Mouse (Mus musculus) embryo, embryonic 11.5 days (tissue): Measurements from ENCODE around the gene Gpnmb.
A peak's percentile ranks its signal among the peaks of the same experiment; 100 is the strongest.

Experiments
- DNase-seq: peaks from one replicate; pipeline ENCODE4 v3.0.0-alpha.2; 2012; ENCODE audit warnings: low read depth, low spot score

The Gpnmb gene

DNA sequence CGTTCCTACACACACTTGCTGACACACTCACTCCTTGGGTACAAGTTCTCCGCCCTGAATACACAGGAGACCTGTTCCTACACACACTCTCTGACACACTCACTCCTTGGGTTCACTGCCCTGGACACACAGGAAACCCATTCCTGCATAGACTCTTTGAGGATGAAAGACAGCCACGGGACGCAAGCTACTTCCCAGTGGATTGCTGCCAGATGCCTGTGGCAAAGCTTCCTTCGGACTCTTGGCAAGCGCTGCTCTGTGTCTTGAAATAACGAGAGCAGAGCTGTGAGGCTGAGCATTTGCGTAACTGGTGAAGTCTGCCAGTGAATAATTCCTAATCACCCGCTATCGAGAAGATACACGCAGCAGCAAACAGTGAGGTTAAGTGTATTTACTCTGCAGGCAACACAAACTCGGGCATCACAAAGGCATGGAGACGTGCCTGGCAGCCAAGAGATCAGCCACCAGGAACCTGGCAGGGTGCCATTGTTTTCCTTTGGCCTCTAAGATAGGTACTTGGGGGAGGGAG, 60.7 kb downstream of the Gpnmb start:
- DNase-seq, result no peak

DNA sequence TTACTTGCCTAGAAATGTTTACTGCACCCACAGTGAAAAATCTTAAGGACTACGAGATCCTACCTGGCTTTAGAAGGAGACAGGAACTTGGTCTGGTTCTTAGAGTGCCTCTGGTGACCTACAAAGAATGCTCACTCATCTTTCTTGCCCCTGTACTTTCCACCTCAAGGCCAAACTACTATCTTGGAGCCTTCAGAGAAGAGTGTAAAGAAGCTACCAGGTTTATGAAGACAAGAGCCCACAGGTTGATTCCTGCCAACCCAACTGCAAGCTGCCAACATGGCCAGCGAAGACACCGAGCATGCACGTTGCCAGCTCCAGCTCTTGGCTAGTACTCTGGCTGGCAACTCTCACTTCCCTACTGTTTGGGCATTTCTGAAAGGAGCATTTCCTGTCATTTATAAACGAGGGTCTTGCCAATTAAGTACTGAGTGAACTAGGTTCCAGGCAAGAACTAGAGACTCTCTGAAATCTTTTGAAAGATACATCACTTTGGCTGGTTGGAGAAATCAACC, 61.3 kb downstream of the Gpnmb start:
- no peak for DNase-seq

GRCm38 (mm10) chr6:49099086-49099485, 62.7 kb downstream of the Gpnmb start:
- no peak for DNase-seq

GRCm38 (mm10) chr6:49106746-49107500, 70.6 kb downstream of the Gpnmb start:
- no peak for DNase-seq

DNA sequence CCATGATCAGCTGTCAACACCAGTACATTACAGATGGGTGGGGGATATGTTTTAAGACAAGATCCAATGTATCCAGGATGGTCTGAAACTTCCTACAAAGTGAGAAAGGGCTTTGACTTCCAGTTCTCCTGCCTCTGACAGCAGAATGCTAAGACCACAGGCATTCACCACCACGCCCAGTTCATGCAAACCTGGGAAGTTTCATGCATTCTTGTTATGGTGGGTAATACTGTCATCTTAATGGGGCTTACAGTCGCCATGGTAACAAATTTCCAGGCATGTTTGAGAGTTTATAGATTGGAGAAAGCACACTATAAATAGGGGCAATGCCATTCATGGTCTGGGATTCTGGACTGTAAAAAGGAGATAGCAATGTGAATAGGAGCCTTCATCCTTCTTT, 72.8 kb downstream of the Gpnmb start:
- no peak for DNase-seq

- peak; percentile 5 for DNase-seq
Observed at GRCm38 (mm10) chr6:49113895-49114294, 77.5 kb downstream of the Gpnmb start.

GRCm38 (mm10) chr6:49114457-49114856, 78.1 kb downstream of the Gpnmb start:
- DNase-seq, result no peak

GRCm38 (mm10) chr6:49115550-49115949, 79.2 kb downstream of the Gpnmb start:
- DNase-seq, result no peak

DNA sequence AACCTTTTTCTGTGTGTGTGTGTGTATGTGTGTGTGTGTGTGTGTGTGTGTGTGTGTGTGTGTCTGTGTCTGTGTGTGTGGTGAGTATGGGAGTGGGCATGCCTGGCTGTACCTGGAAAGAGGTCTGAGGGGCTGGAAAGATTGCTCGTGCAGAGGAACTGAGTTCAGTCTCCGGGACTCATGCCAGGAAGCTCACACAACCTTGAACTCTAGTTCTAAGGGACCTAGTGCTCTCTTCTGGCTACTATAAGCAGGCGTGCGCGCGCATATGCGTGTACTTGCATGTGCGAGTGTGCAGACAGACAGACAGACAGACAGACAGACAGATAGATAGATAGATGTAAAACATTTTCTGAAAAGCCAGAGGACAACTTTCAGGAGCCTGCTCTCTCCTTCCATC, 79.9 kb downstream of the Gpnmb start:
- no peak for DNase-seq

DNA sequence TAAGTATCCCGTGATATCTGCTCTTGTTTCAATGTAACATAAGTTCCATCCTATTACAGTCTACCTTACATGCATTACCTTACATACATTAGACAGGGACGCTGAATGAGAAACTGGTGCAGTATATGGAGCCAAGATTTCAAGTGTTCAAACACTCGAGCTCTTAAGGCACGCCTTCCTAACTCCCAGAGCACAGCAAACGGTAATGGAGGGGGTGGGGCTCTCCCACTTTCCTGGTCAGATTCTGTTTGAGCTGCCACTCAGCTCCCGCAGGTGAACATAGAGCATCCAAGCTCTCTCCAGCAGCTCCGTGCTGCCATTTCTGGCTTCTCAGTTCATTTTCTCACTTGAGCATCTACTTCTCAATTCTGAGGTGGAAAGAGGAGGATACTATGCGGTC, 82.1 kb downstream of the Gpnmb start:
- DNase-seq, result no peak

DNA sequence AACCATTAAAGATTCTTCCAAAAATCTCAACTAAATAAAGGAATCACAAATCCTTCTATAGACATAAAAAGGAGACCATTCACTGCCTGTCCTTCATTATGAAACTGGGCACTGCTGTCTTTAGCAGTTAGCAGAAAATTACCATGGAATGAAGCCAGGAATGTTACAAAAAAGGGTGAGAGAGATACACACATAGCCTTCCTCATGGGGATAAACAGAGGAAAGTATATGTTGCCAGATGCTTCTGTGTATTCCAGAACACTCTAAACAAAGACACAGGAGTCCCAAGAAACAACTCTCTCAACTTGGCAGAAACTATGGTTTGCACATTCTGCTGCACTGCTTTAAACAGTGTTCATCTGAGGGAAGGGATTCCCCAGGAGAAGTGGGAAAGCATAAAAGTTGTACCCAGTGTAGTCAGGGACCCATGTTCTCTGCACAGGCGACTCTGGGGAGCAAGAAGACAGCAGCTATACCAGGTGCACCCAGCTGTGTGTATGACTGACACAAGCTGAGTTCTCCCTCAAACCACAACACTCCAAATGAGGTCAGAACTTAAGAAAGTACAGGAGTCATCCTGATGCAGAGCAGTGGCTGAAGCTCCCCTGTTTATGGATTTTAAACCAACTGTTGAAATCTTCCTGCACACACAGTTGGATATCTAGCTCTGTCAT, 83.3 kb downstream of the Gpnmb start:
- DNase-seq, result no peak

DNA sequence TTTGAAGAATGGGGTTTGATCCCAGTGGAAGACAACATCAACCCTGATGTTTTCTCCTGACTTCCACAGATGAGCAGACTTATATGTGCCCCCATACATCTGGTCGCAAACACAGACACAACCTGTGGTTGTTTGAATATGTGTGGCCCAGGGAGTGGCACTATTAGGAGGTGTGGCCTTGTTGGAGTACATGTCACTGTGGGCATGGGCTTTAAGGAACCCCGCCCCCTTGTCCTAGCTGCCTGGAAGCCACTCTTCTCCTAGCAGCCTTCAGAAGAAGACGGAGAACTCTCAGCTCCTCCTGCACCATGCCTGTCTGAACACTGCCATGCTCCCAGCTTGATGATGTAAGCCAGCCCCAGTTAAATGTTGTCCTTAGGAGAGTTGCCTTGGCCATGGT, 84.0 kb downstream of the Gpnmb start:
- DNase-seq, result no peak
